Mouse (Mus musculus): Measurements from ENCODE around the gene Rfpl4. TPM values are rescaled to one million over a fixed set of nuclear protein-coding genes. Genes with fewer than 3 reads are reported as not detected.
"Not testable (repeated sequence)": the region's sequence is repeated elsewhere in the genome, so short reads cannot be mapped to it uniquely, and the experiment has no call there.

Gene Rfpl4
- polyA plus RNA-seq, 1 experiment from 2014 or later, result not detected

DNA sequence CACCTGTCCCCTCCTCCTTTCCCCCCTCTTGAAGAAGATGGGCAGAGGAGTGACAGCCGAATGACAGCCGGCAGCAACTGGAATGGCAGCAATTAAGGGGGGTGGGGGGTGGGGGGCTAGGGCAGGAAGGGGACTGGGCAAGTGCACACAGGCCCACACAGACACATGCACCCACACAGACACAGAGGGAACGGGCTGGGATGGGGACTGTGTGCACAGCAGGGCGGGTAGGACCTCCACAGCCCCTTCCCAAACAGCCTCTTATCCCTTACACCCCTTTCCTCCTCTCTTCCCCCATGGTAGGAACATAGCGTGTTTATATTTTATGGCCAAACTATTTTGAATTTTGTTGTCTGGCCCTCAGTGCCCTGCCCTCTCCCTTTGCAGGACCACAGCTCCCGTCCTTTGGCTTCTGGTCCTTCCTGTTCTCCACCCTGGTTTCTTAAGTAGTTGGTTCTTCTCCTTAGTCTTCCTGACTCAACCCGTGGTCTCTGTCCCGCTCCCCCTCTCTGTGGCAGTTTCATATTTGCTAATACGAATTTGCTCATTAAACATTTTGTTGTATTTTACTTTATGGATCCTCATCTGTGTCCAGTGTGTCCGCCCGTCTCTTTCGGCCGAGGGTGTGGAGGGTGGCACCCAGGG is 37.3 kb downstream of the Rfpl4 start:
- H3K27ac ChIP-seq, result peak overlapping the region; percentile 90
- peaks cover 25% of the 10 kb centered on the region for H3K4me1 ChIP-seq (replicated peaks)
- peak overlapping the region; percentile 96; the same call in 1 of the 2 replicates for H3K9ac ChIP-seq (replicated peaks)
- peaks cover 57% of the 10 kb centered on the region for H3K36me3 ChIP-seq
- H3K4me3 ChIP-seq (replicated peaks), result peak overlapping the region; percentile 98
- ATAC-seq, result peak; percentile 57
- not testable (repeated sequence) for H3K9me3 ChIP-seq, H3K27me3 ChIP-seq
- 55% methylated on average over 11 of the region's 13 CpGs for WGBS
- H3K4me2 ChIP-seq (replicated peaks), result peak overlapping the region; percentile 95

- peaks cover 69% of the 10 kb centered on the region for H3K36me3 ChIP-seq
- H3K4me1 ChIP-seq (replicated peaks), result peaks cover 17% of the 10 kb centered on the region
- H3K27me3 ChIP-seq, result no peaks in the 10 kb centered on the region
- H3K9me3 ChIP-seq, result no peaks in the 10 kb centered on the region
- no peak overlapping the region for H3K27ac ChIP-seq
- no peak overlapping the region for H3K9ac ChIP-seq (replicated peaks)
- no peak overlapping the region for H3K4me3 ChIP-seq (replicated peaks)
- 88% methylated on average over 2 of the region's 2 CpGs for WGBS
- H3K4me2 ChIP-seq (replicated peaks), result no peak overlapping the region
- no peak for ATAC-seq
Measured at GRCm38 (mm10) chr7:5076931-5077330, 39.8 kb downstream of the Rfpl4 start.

DNA sequence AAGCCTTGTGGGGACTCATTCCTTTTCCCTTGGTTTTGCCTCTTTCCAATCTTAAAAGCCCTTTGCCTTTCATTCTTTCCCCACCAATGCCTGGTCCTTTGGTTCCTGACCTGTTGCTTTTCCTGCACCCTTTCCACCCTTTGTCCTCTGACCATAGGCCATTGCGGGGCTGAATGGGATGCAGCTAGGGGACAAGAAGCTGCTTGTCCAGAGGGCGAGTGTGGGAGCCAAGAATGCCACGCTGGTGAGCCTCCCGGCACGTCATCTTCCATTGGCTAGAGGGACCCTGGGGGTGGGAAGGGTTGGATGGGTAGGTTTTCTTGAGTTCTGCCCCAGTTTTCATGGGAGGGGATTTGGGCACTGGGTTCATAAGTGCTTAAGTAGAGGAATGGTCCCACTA is 41.8 kb downstream of the Rfpl4 start:
- Histone ChIP-seq H3K4me2 (replicated peaks) (no peak overlapping the region), H3K9me3 (no peaks in the 10 kb centered on the region), H3K36me3 (peaks cover 88% of the 10 kb centered on the region), H3K9ac (replicated peaks) (no peak overlapping the region), H3K4me1 (replicated peaks) (peaks cover 3% of the 10 kb centered on the region), H3K27me3 (no peaks in the 10 kb centered on the region), H3K27ac (no peak overlapping the region), H3K4me3 (replicated peaks) (no peak overlapping the region)
- 97% methylated on average over 5 of the region's 5 CpGs for WGBS
- ATAC-seq, result no peak

DNA sequence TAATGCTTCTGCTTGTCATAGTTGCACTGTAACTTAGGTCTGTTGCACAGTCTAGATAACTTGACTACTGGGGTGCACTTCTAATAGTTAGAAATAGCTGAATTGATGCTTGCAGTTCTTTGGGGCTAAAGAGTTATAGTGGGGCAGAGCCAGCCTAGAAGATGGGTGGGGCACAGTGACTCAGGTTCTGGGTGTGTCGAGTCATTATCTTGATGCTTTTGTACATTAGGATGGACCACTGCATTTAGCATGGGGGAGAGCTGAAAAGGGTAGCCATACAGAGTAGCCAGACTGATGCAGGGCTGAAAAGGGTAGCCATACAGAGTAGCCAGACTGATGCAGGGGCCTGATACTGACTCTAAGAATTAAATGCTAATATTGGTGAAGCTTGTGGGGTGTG is 43.2 kb downstream of the Rfpl4 start:
- 93% methylated on average over 1 of the region's 1 CpGs for WGBS
- Histone ChIP-seq H3K9me3 (no peaks in the 10 kb centered on the region), H3K4me2 (replicated peaks) (no peak overlapping the region), H3K27me3 (no peaks in the 10 kb centered on the region), H3K4me3 (replicated peaks) (no peak overlapping the region), H3K9ac (replicated peaks) (no peak overlapping the region), H3K36me3 (peaks cover 96% of the 10 kb centered on the region), H3K4me1 (replicated peaks) (no peaks in the 10 kb centered on the region), H3K27ac (no peak overlapping the region)
- no peak for ATAC-seq

DNA sequence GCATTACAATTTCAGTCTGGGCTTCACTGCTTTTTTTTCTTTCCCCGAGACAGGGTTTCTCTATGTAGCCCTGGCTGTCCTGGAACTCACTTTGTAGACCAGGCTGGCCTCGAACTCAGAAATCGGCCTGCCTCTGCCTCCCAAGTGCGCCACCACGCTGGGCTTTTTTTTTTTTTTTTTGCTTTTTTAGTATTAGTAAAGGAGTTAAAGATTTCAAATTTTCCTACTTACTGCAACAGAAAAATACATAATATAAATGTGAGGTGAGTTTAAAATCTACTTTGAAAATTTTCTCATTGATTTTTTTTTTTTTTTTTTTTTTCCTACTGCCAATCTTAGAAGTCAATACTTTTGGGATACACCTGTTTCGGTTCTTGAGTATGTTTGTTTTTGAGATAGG is 51.9 kb downstream of the Rfpl4 start:
- peaks cover 43% of the 10 kb centered on the region for H3K4me1 ChIP-seq (replicated peaks)
- H3K9me3 ChIP-seq, result no peaks in the 10 kb centered on the region
- H3K4me2 ChIP-seq (replicated peaks), result no peak overlapping the region; the same call in 1 of the 2 replicates
- 93% methylated on average over 6 of the region's 6 CpGs for WGBS
- H3K36me3 ChIP-seq, result peaks cover 41% of the 10 kb centered on the region
- H3K4me3 ChIP-seq (replicated peaks), result no peak overlapping the region
- no peak overlapping the region for H3K9ac ChIP-seq (replicated peaks)
- H3K27ac ChIP-seq, result no peak overlapping the region
- ATAC-seq, result no peak
- no peaks in the 10 kb centered on the region for H3K27me3 ChIP-seq

DNA sequence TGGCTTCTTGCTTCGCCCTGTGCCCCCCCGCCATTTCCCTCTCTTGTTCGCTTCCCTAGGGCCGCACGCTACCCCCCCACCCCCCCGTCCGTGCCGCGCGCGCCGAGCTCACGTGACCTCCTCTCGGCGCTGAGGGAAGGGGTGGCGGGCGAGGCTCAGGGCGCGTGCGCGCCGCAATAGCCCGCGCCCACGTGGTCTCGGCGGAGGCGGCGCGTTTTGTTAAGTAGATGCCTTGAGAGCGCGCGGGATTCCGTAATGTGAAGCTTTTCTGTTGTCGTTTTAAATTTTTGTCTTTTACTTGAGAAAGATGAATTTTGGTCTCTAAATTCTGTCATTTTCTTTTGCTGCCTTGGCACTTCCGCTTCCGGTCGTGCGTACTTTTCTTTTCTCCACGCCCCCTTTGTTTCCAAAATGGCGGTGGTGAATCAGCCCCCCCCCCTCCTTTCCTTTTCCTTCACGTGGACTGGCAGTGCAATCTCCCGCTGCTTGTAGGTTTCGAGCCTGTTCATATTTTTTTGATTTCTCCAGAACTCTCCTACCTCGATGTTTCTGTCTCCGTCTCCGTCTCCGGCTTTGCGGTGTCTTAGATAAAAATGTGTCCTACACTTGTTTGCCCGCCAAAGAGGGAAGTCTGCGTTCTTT is 54.3 kb downstream of the Rfpl4 start:
- Histone ChIP-seq H3K27ac (peak overlapping the region; percentile 99), H3K36me3 (peaks cover 17% of the 10 kb centered on the region), H3K9me3 (no peaks in the 10 kb centered on the region), H3K27me3 (peaks cover 13% of the 10 kb centered on the region), H3K4me3 (replicated peaks) (peak overlapping the region; percentile 65), H3K4me1 (replicated peaks) (peaks cover 58% of the 10 kb centered on the region), H3K9ac (replicated peaks) (peak overlapping the region; percentile 76), H3K4me2 (replicated peaks) (peak overlapping the region; percentile 89)
- no peak; the same call in 1 of the 2 replicates for ATAC-seq
- WGBS, result under 1% methylated on average over 49 of the region's 51 CpGs

DNA sequence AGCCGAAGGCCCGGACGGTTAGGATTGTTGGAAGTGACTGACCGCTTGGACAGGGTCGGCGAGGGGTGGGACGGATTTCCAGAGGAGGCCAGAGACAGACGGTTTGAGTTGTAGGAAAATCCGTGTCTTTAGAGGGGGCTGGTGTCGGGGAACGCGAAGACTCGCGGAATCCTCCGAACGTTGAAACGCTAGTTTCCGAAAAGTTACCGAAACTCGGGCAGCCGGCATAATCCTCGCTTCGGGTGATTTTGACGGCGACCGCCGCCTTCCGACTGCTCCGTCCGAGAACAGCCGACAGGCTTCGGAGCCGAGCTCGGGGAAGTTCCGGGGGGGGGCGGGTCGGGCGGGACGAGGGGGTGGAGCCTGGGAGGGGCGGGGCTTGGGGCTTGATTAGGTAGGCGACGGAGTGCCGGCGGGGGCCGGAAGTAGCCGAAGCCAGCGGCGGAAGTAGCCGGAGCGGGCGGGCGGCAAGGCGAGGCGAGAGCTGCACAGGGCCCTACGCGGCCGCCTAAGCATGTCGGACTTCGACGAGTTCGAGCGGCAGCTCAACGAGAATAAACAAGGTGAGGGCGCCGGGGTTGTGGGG is 54.9 kb downstream of the Rfpl4 start, which contains the start of gene U2af2:
Gene U2af2, plus strand, starts transcription at position 370 of the 586 bp plus-strand sequence.
- H3K4me1 ChIP-seq (replicated peaks), result peaks cover 64% of the 10 kb centered on the region
- H3K4me3 ChIP-seq (replicated peaks), result peak within 1 kb of the TSS; percentile 65
- H3K36me3 ChIP-seq, result peaks cover 11% of the 10 kb centered on the region
- peak within 1 kb of the TSS; percentile 81 for H3K9ac ChIP-seq (replicated peaks)
- H3K9me3 ChIP-seq, result no peaks in the 10 kb centered on the region
- peak within 1 kb of the TSS; percentile 99 for H3K27ac ChIP-seq
- WGBS, result under 1% methylated on average over 65 of the region's 65 CpGs
- H3K27me3 ChIP-seq, result peaks cover 20% of the 10 kb centered on the region
- peak; percentile 73 for ATAC-seq
- peak within 1 kb of the TSS; percentile 89 for H3K4me2 ChIP-seq (replicated peaks)

DNA sequence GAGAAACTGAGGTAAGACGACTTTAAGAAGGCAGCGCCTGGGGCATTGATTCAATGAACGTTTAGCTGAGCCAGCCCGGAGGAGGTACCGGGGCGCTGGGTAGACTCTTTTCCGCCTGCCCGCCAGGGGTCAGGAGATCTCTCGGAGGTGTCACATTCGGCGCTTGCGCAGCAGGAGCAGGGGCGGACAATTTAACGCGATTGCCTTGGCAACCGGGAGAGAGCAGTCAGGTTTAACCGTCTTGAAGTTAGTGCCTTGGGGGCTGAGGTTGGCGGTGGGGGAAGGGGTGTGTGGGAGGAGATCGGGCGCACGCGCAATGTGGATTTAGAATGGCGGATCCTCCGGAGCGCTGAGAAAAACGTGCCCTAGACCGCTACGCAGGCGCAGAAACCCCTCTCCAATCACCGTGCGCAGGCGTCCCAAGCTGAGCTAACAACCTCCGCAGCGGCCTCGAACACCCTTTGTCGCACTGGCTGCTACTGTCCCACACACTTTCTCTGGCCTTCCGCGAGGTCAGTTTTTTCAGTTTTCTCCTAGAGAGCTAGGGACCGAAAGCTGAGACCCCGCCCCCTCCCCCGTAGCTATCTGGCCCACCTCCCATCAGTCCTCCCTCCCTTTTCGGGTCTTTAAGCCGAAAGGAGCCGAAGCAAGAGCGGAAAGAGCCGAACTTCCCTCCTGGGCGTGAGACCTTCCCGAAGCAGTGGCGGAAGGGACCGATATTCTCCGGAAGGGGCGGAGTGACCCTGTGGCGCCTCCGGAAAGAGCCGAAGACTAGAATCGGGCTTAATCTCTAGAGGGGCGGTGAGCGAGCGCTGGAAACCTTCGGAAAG is 55.6 kb downstream of the Rfpl4 start:
- Histone ChIP-seq H3K27ac (peak overlapping the region; percentile 99), H3K9me3 (no peaks in the 10 kb centered on the region), H3K9ac (replicated peaks) (peak overlapping the region; percentile 81), H3K36me3 (0 out of 2 replicates have a peak, but pooled peaks cover 5% of the 10 kb centered on the region), H3K4me3 (replicated peaks) (peak overlapping the region; percentile 65), H3K4me1 (replicated peaks) (peaks cover 66% of the 10 kb centered on the region), H3K4me2 (replicated peaks) (peak overlapping the region; percentile 89), H3K27me3 (peaks cover 26% of the 10 kb centered on the region)
- WGBS, result under 1% methylated on average over 60 of the region's 60 CpGs
- ATAC-seq, result peak; percentile 88

GRCm38 (mm10) chr7:5060239-5060731 is 56.5 kb downstream of the Rfpl4 start:
- Histone ChIP-seq H3K9me3 (no peaks in the 10 kb centered on the region), H3K4me3 (replicated peaks) (peak overlapping the region; percentile 65), H3K36me3 (no peaks in the 10 kb centered on the region), H3K27me3 (peaks cover 35% of the 10 kb centered on the region), H3K4me2 (replicated peaks) (peak overlapping the region; percentile 89), H3K27ac (peak overlapping the region; percentile 99), H3K4me1 (replicated peaks) (peaks cover 57% of the 10 kb centered on the region), H3K9ac (replicated peaks) (peak overlapping the region; percentile 81)
- peak; percentile 14 for ATAC-seq
- 5% methylated on average over 27 of the region's 27 CpGs for WGBS

Measured in midbrain, embryonic 13.5 days (tissue).